In the genomic region with DNA sequence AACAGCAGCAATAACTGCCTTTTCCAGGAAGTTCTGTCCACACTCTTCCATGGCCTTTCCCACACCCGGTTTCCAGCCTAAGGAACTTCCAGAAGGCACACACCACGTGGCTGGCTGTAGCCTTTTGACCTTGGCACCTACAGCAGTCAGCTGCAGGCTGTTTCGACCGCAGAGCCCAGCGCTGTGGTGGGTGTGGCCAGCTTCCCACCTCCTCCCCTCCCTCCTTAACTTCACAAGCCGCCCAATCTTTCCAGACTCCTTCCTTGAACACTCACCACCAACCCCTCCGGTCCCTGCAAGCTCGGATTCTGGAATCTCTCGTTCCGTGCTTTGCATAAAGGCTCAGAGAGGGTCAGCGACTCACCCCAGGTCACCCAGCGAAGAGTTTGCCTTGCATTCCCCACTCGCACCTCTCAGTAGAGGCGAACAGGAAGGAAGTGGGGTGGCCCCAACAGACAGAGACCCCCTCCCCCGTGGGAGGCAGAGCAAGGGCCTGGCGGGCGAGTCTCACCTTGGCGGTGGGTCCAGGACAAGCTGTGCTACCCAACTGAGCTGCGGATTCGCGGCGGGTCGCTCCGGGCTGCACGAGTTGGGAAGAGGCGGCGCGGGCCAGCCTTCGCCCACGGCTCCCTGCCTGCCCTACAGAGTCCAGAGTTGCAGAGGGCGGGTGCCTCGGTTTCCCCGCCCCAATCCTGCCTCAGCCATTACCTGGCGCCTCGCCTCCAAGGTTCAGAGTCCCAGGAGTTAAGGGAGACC, we compare ENCODE assay signal across 8 mouse cellular contexts. TPM values are rescaled to one million over a fixed set of nuclear protein-coding genes. Genes with fewer than 3 reads are reported as not detected.
DNase-seq lines count a peak whose midpoint lies in the region; ATAC-seq and TF ChIP-seq lines count a peak whose summit lies in the region.

No protein-coding gene starts in this region.

- ATAC-seq in heart, embryonic 13.5 days (ENCODE audit: extremely low read depth, insufficient number of reproducible peaks, low FRiP score, low TSS enrichment), result peak; percentile 52
- peak; percentile 61 for ATAC-seq in kidney, embryonic 15.5 days (replicated peaks; ENCODE audit: low FRiP score)

- H3K9me3 ChIP-seq in heart, embryonic 13.5 days, result no peaks in the 10 kb centered on the region
- no peaks in the 10 kb centered on the region for H3K9me3 ChIP-seq in kidney, embryonic 15.5 days (replicated peaks)

- peak overlapping the region; percentile 80 for H3K4me2 ChIP-seq in heart, embryonic 13.5 days
- H3K4me2 ChIP-seq in kidney, embryonic 15.5 days, result peak overlapping the region; percentile 68

- peak overlapping the region; percentile 73 for H3K9ac ChIP-seq in heart, embryonic 13.5 days
- H3K9ac ChIP-seq in kidney, embryonic 15.5 days, result peak overlapping the region; percentile 23

- no peak for TF ChIP-seq CTCF in small intestine, adult 2 months (IDR thresholded peaks at IDR 0.05; ENCODE audit: extremely low read depth, insufficient read length, insufficient replicate concordance, low read depth, low read length)

- no peaks in the 10 kb centered on the region for H3K36me3 ChIP-seq in heart, embryonic 13.5 days
- no peaks in the 10 kb centered on the region for H3K36me3 ChIP-seq in kidney, embryonic 15.5 days
- peaks cover 14% of the 10 kb centered on the region for H3K36me3 ChIP-seq in small intestine, adult 2 months (ENCODE audit: control insufficient read depth, insufficient read depth, low read length)

- peak; percentile 9 for DNase-seq in Muller cell, postnatal 12 days (ENCODE audit: inconsistent ontology term)
- DNase-seq in embryo, embryonic 10 days (ENCODE audit: low spot score), result peak; percentile 73
- DNase-seq in lung, postnatal 10 days, result peak; percentile 64
- DNase-seq in cerebellum, adult 18-20 months, result no peak
- DNase-seq in right cerebral cortex, postnatal 36 days (ENCODE audit: low spot score in 2 of 2), result no peak

- under 1% methylated on average over 35 of the region's 35 CpGs for WGBS in heart, embryonic 13.5 days
- WGBS in kidney, embryonic 15.5 days, result 1% methylated on average over 33 of the region's 35 CpGs
- 2% methylated on average over 35 of the region's 35 CpGs for WGBS in small intestine, adult 2 months

- peak overlapping the region; percentile 47 for H3K4me3 ChIP-seq in heart, embryonic 13.5 days
- H3K4me3 ChIP-seq in kidney, embryonic 15.5 days (replicated peaks), result peak overlapping the region; percentile 40
- peak overlapping the region; percentile 70 for H3K4me3 ChIP-seq in small intestine, adult 2 months (ENCODE audit: low read depth, low read length)

- no peak overlapping the region for H3K27ac ChIP-seq in heart, embryonic 13.5 days (replicated peaks)
- no peak overlapping the region for H3K27ac ChIP-seq in kidney, embryonic 15.5 days
- peak overlapping the region; percentile 83 for H3K27ac ChIP-seq in small intestine, adult 2 months (ENCODE audit: insufficient read depth, low read depth, low read length)

- H3K27me3 ChIP-seq in heart, embryonic 13.5 days (replicated peaks), result no peaks in the 10 kb centered on the region; the same call in 1 of the 2 replicates
- H3K27me3 ChIP-seq in kidney, embryonic 15.5 days, result peaks cover 16% of the 10 kb centered on the region
- H3K27me3 ChIP-seq in small intestine, adult 2 months (ENCODE audit: control insufficient read depth, insufficient read depth, low read length), result no peaks in the 10 kb centered on the region

- peak; percentile 42; the same call in 1 of the 2 replicates for TF ChIP-seq POLR2A in small intestine, adult 2 months (IDR thresholded peaks at IDR 0.05; ENCODE audit: low read depth, low read length)

- peaks cover 12% of the 10 kb centered on the region for H3K4me1 ChIP-seq in heart, embryonic 13.5 days
- peaks cover 14% of the 10 kb centered on the region for H3K4me1 ChIP-seq in kidney, embryonic 15.5 days
- peaks cover 22% of the 10 kb centered on the region for H3K4me1 ChIP-seq in small intestine, adult 2 months (ENCODE audit: control insufficient read depth, insufficient read depth, insufficient read length, low read length)

RNA-seq across cellular contexts. Expression of a gene that starts 4.1 kb away (rescaled TPM):
- 9.0 and 10.9 TPM in 2 replicates for polyA plus RNA-seq in heart, embryonic 13.5 days (2015; fragmentation: Nextera tagmentation; extraction: Ambion mirVana)
- 7.3 and 23.2 TPM in 2 replicates for polyA plus RNA-seq in kidney, embryonic 15.5 days (2015; fragmentation: Nextera tagmentation; extraction: Ambion mirVana)
- 128 and 203 TPM in 2 replicates for polyA plus RNA-seq in small intestine, adult 2 months (2012; rRNA removed)

RNA-seq across cellular contexts. Expression of a gene that starts 14.4 kb away (rescaled TPM):
- 106 and 125 TPM in 2 replicates for polyA plus RNA-seq in heart, embryonic 13.5 days (2015; fragmentation: Nextera tagmentation; extraction: Ambion mirVana)
- polyA plus RNA-seq in kidney, embryonic 15.5 days (2015; fragmentation: Nextera tagmentation; extraction: Ambion mirVana), result 193 and 194 TPM in 2 replicates
- 108 and 120 TPM in 2 replicates for polyA plus RNA-seq in small intestine, adult 2 months (2012; rRNA removed)

RNA-seq across cellular contexts. Expression of a gene that starts 25.2 kb away (rescaled TPM):
- 46.0 and 52.0 TPM in 2 replicates for polyA plus RNA-seq in heart, embryonic 13.5 days (2015; fragmentation: Nextera tagmentation; extraction: Ambion mirVana)
- polyA plus RNA-seq in kidney, embryonic 15.5 days (2015; fragmentation: Nextera tagmentation; extraction: Ambion mirVana), result 70.0 and 73.1 TPM in 2 replicates
- 35.4 and 43.1 TPM in 2 replicates for polyA plus RNA-seq in small intestine, adult 2 months (2012; rRNA removed)

RNA-seq across cellular contexts. Expression of a gene that starts 32.4 kb away (rescaled TPM):
- polyA plus RNA-seq in heart, embryonic 13.5 days (2015; fragmentation: Nextera tagmentation; extraction: Ambion mirVana), result 250 and 292 TPM in 2 replicates
- polyA plus RNA-seq in kidney, embryonic 15.5 days (2015; fragmentation: Nextera tagmentation; extraction: Ambion mirVana), result 11.1 and 40.8 TPM in 2 replicates
- 166 and 227 TPM in 2 replicates for polyA plus RNA-seq in small intestine, adult 2 months (2012; rRNA removed)

RNA-seq across cellular contexts. Expression of a gene that starts 46.2 kb away (rescaled TPM):
- 49.5 and 53.7 TPM in 2 replicates for polyA plus RNA-seq in heart, embryonic 13.5 days (2015; fragmentation: Nextera tagmentation; extraction: Ambion mirVana)
- 43.1 and 49.4 TPM in 2 replicates for polyA plus RNA-seq in kidney, embryonic 15.5 days (2015; fragmentation: Nextera tagmentation; extraction: Ambion mirVana)
- 26.8 and 35.7 TPM in 2 replicates for polyA plus RNA-seq in small intestine, adult 2 months (2012; rRNA removed)

Comparison
In these comparisons a context has a peak if more than half of its experiments do, and no peak if none do; other contexts are left out.
1. DNase-seq: peak in Muller cell, postnatal 12 days (single experiment), embryo, embryonic 10 days (single experiment) and lung, postnatal 10 days (single experiment); none in cerebellum, adult 18-20 months (0 of 2) and right cerebral cortex, postnatal 36 days (0 of 2).
2. Peak in every context shown above with its lines, with median percentiles within 50 percentile points of each other: H3K4me3 ChIP-seq.